17 mouse cellular contexts compared by ENCODE assay signal in genomic region chr7:139011586-139011985, GRCm38 (mm10).
A peak's percentile ranks its signal among the peaks of the same experiment; 100 is the strongest.
DNase-seq lines count a peak whose midpoint lies in the region; ATAC-seq lines count a peak whose summit lies in the region.
"Had no signal": no experiment of that assay in that cellular context is flagged by ENCODE, and none has a peak within 500 bp of the region (broad histone marks: within the 10 kb centered on the region; RNA-seq: fewer than 3 reads in every experiment).

No protein-coding gene starts in this region.

- H3K27ac ChIP-seq in neural tube, embryonic 13.5 days (replicated peaks): peak overlapping the region; percentile 90
- H3K27ac ChIP-seq in limb, embryonic 15.5 days: peak overlapping the region; percentile 19; the same call in 1 of the 2 replicates
- H3K27ac ChIP-seq in hindbrain, embryonic 16.5 days (ENCODE audit: low read depth, low read length): no peak overlapping the region
- H3K27ac ChIP-seq: embryonic facial prominence, embryonic 10.5 days; forebrain, embryonic 10.5 days; gastrocnemius, adult 2 months; hindbrain, embryonic 12.5 days; hindbrain, postnatal 0 days had no signal

- peaks cover 40% of the 10 kb centered on the region for H3K4me1 ChIP-seq in neural tube, embryonic 13.5 days (replicated peaks)
- H3K4me1 ChIP-seq in limb, embryonic 15.5 days: peaks cover 41% of the 10 kb centered on the region
- H3K4me1 ChIP-seq in hindbrain, embryonic 16.5 days (ENCODE audit: control insufficient read depth, insufficient read depth, low read depth, low read length): no peaks in the 10 kb centered on the region; the same call in 1 of the 2 replicates
- H3K4me1 ChIP-seq: hindbrain, embryonic 12.5 days had no signal

- no peaks in the 10 kb centered on the region for H3K36me3 ChIP-seq in neural tube, embryonic 13.5 days
- no peaks in the 10 kb centered on the region for H3K36me3 ChIP-seq in limb, embryonic 15.5 days
- peaks cover 2% of the 10 kb centered on the region; the same call in 1 of the 2 replicates for H3K36me3 ChIP-seq in hindbrain, embryonic 16.5 days (ENCODE audit: control insufficient read depth, insufficient read depth, low read length)
- H3K36me3 ChIP-seq: embryonic facial prominence, embryonic 10.5 days; forebrain, embryonic 10.5 days; G1E; hindbrain, embryonic 12.5 days had no signal

- 93% methylated on average over 2 of the region's 2 CpGs for WGBS in neural tube, embryonic 13.5 days
- WGBS in limb, embryonic 15.5 days: 69% methylated on average over 2 of the region's 2 CpGs
- WGBS in hindbrain, embryonic 16.5 days: 91% methylated on average over 2 of the region's 2 CpGs

- ATAC-seq in neural tube, embryonic 13.5 days (ENCODE audit: low read depth): no peak
- ATAC-seq in limb, embryonic 15.5 days (ENCODE audit: insufficient number of reproducible peaks, low FRiP score, low TSS enrichment, low read depth): no peak
- no peak for ATAC-seq in hindbrain, embryonic 16.5 days
- ATAC-seq: CD4-positive, CD25-positive, alpha-beta regulatory T cell, adult 4 months; forebrain, embryonic 14.5 days had no signal

- no peak overlapping the region for H3K9ac ChIP-seq in neural tube, embryonic 13.5 days
- H3K9ac ChIP-seq in limb, embryonic 15.5 days: no peak overlapping the region
- no peak overlapping the region for H3K9ac ChIP-seq in hindbrain, embryonic 16.5 days (ENCODE audit: low read depth, low read length)
- H3K9ac ChIP-seq: hindbrain, embryonic 12.5 days had no signal

- peak; percentile 34 for DNase-seq in adrenal gland, postnatal 10 days
- DNase-seq in adrenal gland, postnatal 4 days (ENCODE audit: low spot score in 2 of 2): no peak
- DNase-seq in neural tube, embryonic 10.5 days (ENCODE audit: extremely low spot score, low spot score): no peak
- DNase-seq in lung, postnatal 36 days: no peak
- DNase-seq in retina, postnatal 1 day: no peak
- DNase-seq: gastrocnemius, postnatal 25 days had no signal

- no peaks in the 10 kb centered on the region for H3K27me3 ChIP-seq in neural tube, embryonic 13.5 days
- H3K27me3 ChIP-seq in limb, embryonic 15.5 days: peaks cover 61% of the 10 kb centered on the region
- H3K27me3 ChIP-seq in hindbrain, embryonic 16.5 days (replicated peaks; ENCODE audit: control insufficient read depth, insufficient read depth, low read length): no peaks in the 10 kb centered on the region

- H3K4me3 ChIP-seq in neural tube, embryonic 13.5 days: no peak overlapping the region
- H3K4me3 ChIP-seq in limb, embryonic 15.5 days: no peak overlapping the region
- H3K4me3 ChIP-seq in hindbrain, embryonic 16.5 days (ENCODE audit: low read length): no peak overlapping the region
- H3K4me3 ChIP-seq: embryonic facial prominence, embryonic 10.5 days; forebrain, embryonic 10.5 days; gastrocnemius, adult 2 months; hindbrain, embryonic 12.5 days had no signal

- no peaks in the 10 kb centered on the region for H3K9me3 ChIP-seq in neural tube, embryonic 13.5 days
- H3K9me3 ChIP-seq in limb, embryonic 15.5 days: no peaks in the 10 kb centered on the region
- H3K9me3 ChIP-seq in hindbrain, embryonic 16.5 days (ENCODE audit: control insufficient read depth, low read length): no peaks in the 10 kb centered on the region
- H3K9me3 ChIP-seq: embryonic facial prominence, embryonic 10.5 days; forebrain, embryonic 10.5 days; hindbrain, embryonic 12.5 days had no signal

- H3K4me2 ChIP-seq in neural tube, embryonic 13.5 days: no peak overlapping the region
- no peak overlapping the region for H3K4me2 ChIP-seq in limb, embryonic 15.5 days
- H3K4me2 ChIP-seq in hindbrain, embryonic 16.5 days (ENCODE audit: low read length): no peak overlapping the region
- H3K4me2 ChIP-seq: hindbrain, embryonic 12.5 days had no signal
